Mouse (Mus musculus): ENCODE measurements around the gene Chtf18. TPM values are rescaled to one million over a fixed set of nuclear protein-coding genes. Genes with fewer than 3 reads are reported as not detected.

The Chtf18 gene
- polyA plus RNA-seq, 1 experiment from 2014 or later, result 23.0 TPM

- no peak overlapping the region for H3K9ac ChIP-seq (ENCODE audit: low read length)
- H3K4me3 ChIP-seq (ENCODE audit: low read depth, low read length), result no peak overlapping the region
- H3K4me2 ChIP-seq (ENCODE audit: low read length), result no peak overlapping the region
- peaks cover 14% of the 10 kb centered on the region for H3K4me1 ChIP-seq (replicated peaks; ENCODE audit: control insufficient read depth, insufficient read depth, low read length)
- no peak for ATAC-seq (replicated peaks; ENCODE audit: low FRiP score, low TSS enrichment, low read depth)
- WGBS, result 85% methylated on average over 7 of the region's 7 CpGs
- no peak for DNase-seq (ENCODE audit: low spot score)
- no peaks in the 10 kb centered on the region for H3K9me3 ChIP-seq (ENCODE audit: control insufficient read depth, low read length)
- no peak overlapping the region for H3K27ac ChIP-seq (ENCODE audit: low read depth)
- H3K27me3 ChIP-seq (replicated peaks; ENCODE audit: control insufficient read depth, insufficient read depth, low read length), result no peaks in the 10 kb centered on the region
- peaks cover 52% of the 10 kb centered on the region for H3K36me3 ChIP-seq (ENCODE audit: control insufficient read depth, insufficient read depth, low read length)
Measured at GRCm38 (mm10) chr17:25723919-25724318, 3.3 kb downstream of the Chtf18 start.

DNA sequence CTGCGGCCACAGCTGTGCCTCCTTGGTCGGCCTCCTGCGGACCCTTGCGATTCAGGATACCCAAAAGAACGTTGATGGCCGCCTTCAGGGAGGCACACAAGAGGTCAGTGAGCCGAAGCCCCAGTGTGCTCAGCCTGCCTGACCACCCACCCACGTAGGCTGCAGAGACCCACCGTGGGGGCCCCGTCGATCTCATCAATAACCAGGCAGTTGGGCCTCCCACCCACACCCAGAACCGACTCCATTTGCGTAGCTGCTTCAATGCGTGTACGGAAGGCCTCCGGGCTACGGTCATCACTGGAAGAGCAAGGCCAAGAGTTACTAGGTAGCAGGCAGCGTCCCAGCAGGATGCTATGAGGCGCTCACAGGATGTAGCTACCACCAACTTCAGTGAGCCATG is 3.7 kb downstream of the Chtf18 start:
- H3K27me3 ChIP-seq (replicated peaks; ENCODE audit: control insufficient read depth, insufficient read depth, low read length), result 0 out of 2 replicates have a peak, but pooled peaks cover under 1% of the 10 kb centered on the region
- WGBS, result 95% methylated on average over 19 of the region's 19 CpGs
- no peak overlapping the region for H3K4me3 ChIP-seq (ENCODE audit: low read depth, low read length)
- H3K4me1 ChIP-seq (replicated peaks; ENCODE audit: control insufficient read depth, insufficient read depth, low read length), result peaks cover 12% of the 10 kb centered on the region
- no peaks in the 10 kb centered on the region for H3K9me3 ChIP-seq (ENCODE audit: control insufficient read depth, low read length)
- H3K4me2 ChIP-seq (ENCODE audit: low read length), result no peak overlapping the region
- H3K36me3 ChIP-seq (ENCODE audit: control insufficient read depth, insufficient read depth, low read length), result peaks cover 52% of the 10 kb centered on the region
- H3K9ac ChIP-seq (ENCODE audit: low read length), result no peak overlapping the region
- DNase-seq (ENCODE audit: low spot score), result no peak
- H3K27ac ChIP-seq (ENCODE audit: low read depth), result no peak overlapping the region
- no peak for ATAC-seq (replicated peaks; ENCODE audit: low FRiP score, low TSS enrichment, low read depth)

GRCm38 (mm10) chr17:25721476-25721875 is 5.7 kb downstream of the Chtf18 start:
- H3K27ac ChIP-seq (ENCODE audit: low read depth), result no peak overlapping the region
- no peaks in the 10 kb centered on the region for H3K9me3 ChIP-seq (ENCODE audit: control insufficient read depth, low read length)
- WGBS, result 93% methylated on average over 5 of the region's 5 CpGs
- DNase-seq (ENCODE audit: low spot score), result no peak
- H3K4me1 ChIP-seq (replicated peaks; ENCODE audit: control insufficient read depth, insufficient read depth, low read length), result peaks cover 9% of the 10 kb centered on the region
- H3K4me3 ChIP-seq (ENCODE audit: low read depth, low read length), result no peak overlapping the region
- no peak for ATAC-seq (replicated peaks; ENCODE audit: low FRiP score, low TSS enrichment, low read depth)
- H3K27me3 ChIP-seq (replicated peaks; ENCODE audit: control insufficient read depth, insufficient read depth, low read length), result peaks cover 20% of the 10 kb centered on the region
- H3K4me2 ChIP-seq (ENCODE audit: low read length), result no peak overlapping the region
- peaks cover 52% of the 10 kb centered on the region for H3K36me3 ChIP-seq (ENCODE audit: control insufficient read depth, insufficient read depth, low read length)
- no peak overlapping the region for H3K9ac ChIP-seq (ENCODE audit: low read length)

DNA sequence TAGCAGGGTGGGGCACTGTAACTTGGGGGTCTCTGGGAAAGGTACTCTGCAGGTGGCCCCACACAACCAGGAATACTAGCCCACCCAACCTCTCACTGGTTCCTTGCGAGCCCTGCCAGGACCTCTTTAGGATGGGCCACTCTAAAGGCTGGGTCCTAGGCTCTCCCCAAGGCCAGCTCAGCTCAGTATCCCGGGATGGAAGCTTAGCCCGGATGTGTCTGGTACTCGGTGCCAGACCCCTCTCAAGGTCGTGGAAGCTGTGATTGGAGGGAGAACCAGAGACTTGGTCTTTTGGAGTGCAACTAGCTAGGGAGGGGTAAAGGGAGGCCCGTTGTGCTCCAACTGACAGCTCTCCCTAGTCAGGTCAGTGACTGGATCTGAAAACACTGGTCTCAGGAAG is 9.5 kb downstream of the Chtf18 start:
- Histone ChIP-seq H3K27me3 (replicated peaks; ENCODE audit: control insufficient read depth, insufficient read depth, low read length) (peaks cover 28% of the 10 kb centered on the region), H3K4me2 (ENCODE audit: low read length) (peak overlapping the region; percentile 84), H3K4me3 (ENCODE audit: low read depth, low read length) (peak overlapping the region; percentile 35), H3K9me3 (ENCODE audit: control insufficient read depth, low read length) (no peaks in the 10 kb centered on the region), H3K4me1 (replicated peaks; ENCODE audit: control insufficient read depth, insufficient read depth, low read length) (peaks cover 5% of the 10 kb centered on the region; the same call in 1 of the 2 replicates), H3K36me3 (ENCODE audit: control insufficient read depth, insufficient read depth, low read length) (peaks cover 30% of the 10 kb centered on the region; the same call in 1 of the 2 replicates), H3K9ac (ENCODE audit: low read length) (peak overlapping the region; percentile 38; the same call in 1 of the 2 replicates), H3K27ac (ENCODE audit: low read depth) (no peak overlapping the region)
- 0 out of 2 replicates have a peak, but pooled peaks have one; percentile 10 for ATAC-seq (replicated peaks; ENCODE audit: low FRiP score, low TSS enrichment, low read depth)
- DNase-seq (ENCODE audit: low spot score), result no peak
- 11% methylated on average over 6 of the region's 6 CpGs for WGBS

DNA sequence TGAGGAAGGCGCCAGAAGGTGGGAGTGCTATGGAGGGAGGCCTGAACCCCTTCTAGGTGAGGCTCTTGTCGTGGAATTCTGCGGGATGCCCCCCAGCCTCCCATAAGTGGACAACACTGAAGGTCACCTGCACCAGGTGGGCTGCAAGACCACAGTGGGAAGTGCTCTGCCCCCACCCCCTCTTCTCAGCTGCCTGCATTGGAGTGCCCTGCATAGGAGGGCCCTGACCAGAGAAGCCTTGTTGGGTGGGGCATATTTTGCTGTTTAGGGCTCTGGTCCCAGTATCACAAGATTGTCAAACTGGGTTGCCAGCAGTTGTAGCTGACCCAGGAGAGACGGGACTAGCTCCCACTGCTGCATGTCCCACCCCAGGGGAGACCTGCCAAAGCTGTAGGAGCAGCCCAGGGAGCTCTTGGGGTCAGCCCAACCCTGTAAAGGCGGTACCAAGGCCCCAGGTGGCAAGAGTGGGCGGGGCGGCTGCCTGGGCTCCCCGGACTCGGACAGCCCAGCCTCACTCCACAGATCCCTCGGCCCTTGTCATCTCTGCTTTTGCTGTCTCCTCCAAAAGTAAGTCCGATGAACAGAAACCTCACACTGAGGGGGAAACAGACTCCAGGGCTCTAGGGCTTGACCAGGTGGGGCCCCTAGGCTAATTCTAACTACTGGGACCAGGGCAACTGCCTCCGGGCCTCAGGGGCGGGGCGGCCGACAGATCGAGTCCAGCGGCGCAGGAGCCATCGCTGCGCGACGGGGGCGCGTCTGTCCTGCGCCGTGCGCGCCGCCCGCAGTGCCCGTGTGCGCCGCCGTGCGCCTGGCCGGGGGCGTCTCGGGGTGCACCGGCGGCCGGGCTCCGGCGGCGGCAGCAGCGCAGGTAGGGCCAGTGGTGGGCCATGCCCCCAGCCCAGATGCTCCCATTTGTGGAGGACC is 10.2 kb downstream of the Chtf18 start, which contains the start of gene Gng13:
Gng13 (plus strand) TSS at position 461 of the 927 bp plus-strand sequence.
- H3K4me2 ChIP-seq (ENCODE audit: low read length), result peak within 1 kb of the TSS; percentile 84
- H3K4me1 ChIP-seq (replicated peaks; ENCODE audit: control insufficient read depth, insufficient read depth, low read length), result peaks cover 5% of the 10 kb centered on the region; the same call in 1 of the 2 replicates
- peaks cover 23% of the 10 kb centered on the region; the same call in 1 of the 2 replicates for H3K36me3 ChIP-seq (ENCODE audit: control insufficient read depth, insufficient read depth, low read length)
- WGBS, result 1% methylated on average over 44 of the region's 45 CpGs
- H3K27ac ChIP-seq (ENCODE audit: low read depth), result no peak within 1 kb of the TSS
- no peaks in the 10 kb centered on the region for H3K9me3 ChIP-seq (ENCODE audit: control insufficient read depth, low read length)
- peak within 1 kb of the TSS; percentile 38 for H3K9ac ChIP-seq (ENCODE audit: low read length)
- DNase-seq (ENCODE audit: low spot score) (peak; percentile 66), ATAC-seq (replicated peaks; ENCODE audit: low FRiP score, low TSS enrichment, low read depth) (peak; percentile 49)
- peaks cover 28% of the 10 kb centered on the region for H3K27me3 ChIP-seq (replicated peaks; ENCODE audit: control insufficient read depth, insufficient read depth, low read length)
- H3K4me3 ChIP-seq (ENCODE audit: low read depth, low read length), result peak within 1 kb of the TSS; percentile 35

DNA sequence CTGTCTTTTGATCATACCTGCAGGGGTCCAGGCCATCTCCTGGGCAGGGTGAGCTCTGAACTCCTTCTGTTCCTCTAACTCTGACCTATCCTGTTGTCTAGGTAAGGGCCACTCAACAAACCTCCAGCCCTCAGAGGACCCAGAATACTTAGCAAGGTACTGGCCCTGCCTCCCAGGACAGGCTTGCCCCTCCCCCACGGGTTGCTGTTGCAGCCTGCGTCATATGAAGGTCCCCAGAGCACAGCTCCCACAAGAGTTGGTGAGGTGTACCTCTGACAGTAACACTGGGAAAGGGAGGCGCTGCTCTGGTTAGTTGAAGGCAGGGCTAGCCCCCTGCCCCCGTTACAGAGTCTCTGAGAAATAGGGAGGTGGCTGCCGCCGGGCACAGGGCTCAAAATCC is 11.1 kb downstream of the Chtf18 start:
- no peak overlapping the region for H3K4me2 ChIP-seq (ENCODE audit: low read length)
- ATAC-seq (replicated peaks; ENCODE audit: low FRiP score, low TSS enrichment, low read depth), result no peak
- H3K4me3 ChIP-seq (ENCODE audit: low read depth, low read length), result no peak overlapping the region
- no peaks in the 10 kb centered on the region for H3K9me3 ChIP-seq (ENCODE audit: control insufficient read depth, low read length)
- WGBS, result 7% methylated on average over 6 of the region's 6 CpGs
- no peak overlapping the region for H3K9ac ChIP-seq (ENCODE audit: low read length)
- H3K27me3 ChIP-seq (replicated peaks; ENCODE audit: control insufficient read depth, insufficient read depth, low read length), result peaks cover 28% of the 10 kb centered on the region
- peak; percentile 54 for DNase-seq (ENCODE audit: low spot score)
- peaks cover 19% of the 10 kb centered on the region; the same call in 1 of the 2 replicates for H3K36me3 ChIP-seq (ENCODE audit: control insufficient read depth, insufficient read depth, low read length)
- no peak overlapping the region for H3K27ac ChIP-seq (ENCODE audit: low read depth)
- H3K4me1 ChIP-seq (replicated peaks; ENCODE audit: control insufficient read depth, insufficient read depth, low read length), result peaks cover 5% of the 10 kb centered on the region; the same call in 1 of the 2 replicates

DNA sequence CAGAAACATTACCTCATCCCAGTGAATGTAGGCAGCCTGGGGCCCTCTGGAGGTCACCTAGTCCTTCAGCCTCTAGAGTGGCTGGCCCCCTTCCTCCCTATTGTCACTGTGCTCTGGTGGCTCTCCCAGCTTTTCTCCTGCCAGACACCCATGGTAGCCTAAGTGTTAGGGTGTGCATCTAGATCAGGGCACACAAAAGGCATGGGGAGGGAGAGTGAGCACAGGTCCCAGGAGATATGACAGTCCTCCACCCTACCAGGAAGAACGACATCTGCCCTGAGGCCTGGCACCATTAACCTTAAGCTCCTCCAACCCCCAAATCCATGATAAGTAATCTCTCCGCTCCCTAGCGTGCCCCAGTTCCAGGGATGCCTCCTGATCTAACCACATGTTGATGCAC is 11.6 kb downstream of the Chtf18 start:
- Histone ChIP-seq H3K9ac (ENCODE audit: low read length) (no peak overlapping the region), H3K4me1 (replicated peaks; ENCODE audit: control insufficient read depth, insufficient read depth, low read length) (peaks cover 5% of the 10 kb centered on the region; the same call in 1 of the 2 replicates), H3K27me3 (replicated peaks; ENCODE audit: control insufficient read depth, insufficient read depth, low read length) (peaks cover 28% of the 10 kb centered on the region), H3K9me3 (ENCODE audit: control insufficient read depth, low read length) (no peaks in the 10 kb centered on the region), H3K4me2 (ENCODE audit: low read length) (no peak overlapping the region), H3K36me3 (ENCODE audit: control insufficient read depth, insufficient read depth, low read length) (peaks cover 14% of the 10 kb centered on the region; the same call in 1 of the 2 replicates), H3K4me3 (ENCODE audit: low read depth, low read length) (no peak overlapping the region), H3K27ac (ENCODE audit: low read depth) (no peak overlapping the region)
- ATAC-seq (replicated peaks; ENCODE audit: low FRiP score, low TSS enrichment, low read depth) (no peak), DNase-seq (ENCODE audit: low spot score) (no peak)
- WGBS, result 55% methylated on average over 3 of the region's 3 CpGs

GRCm38 (mm10) chr17:25711136-25711535 is 16.1 kb downstream of the Chtf18 start:
- no peaks in the 10 kb centered on the region for H3K36me3 ChIP-seq (ENCODE audit: control insufficient read depth, insufficient read depth, low read length)
- ATAC-seq (replicated peaks; ENCODE audit: low FRiP score, low TSS enrichment, low read depth), result no peak
- no peak overlapping the region for H3K4me2 ChIP-seq (ENCODE audit: low read length)
- H3K27me3 ChIP-seq (replicated peaks; ENCODE audit: control insufficient read depth, insufficient read depth, low read length), result peaks cover 5% of the 10 kb centered on the region
- H3K9ac ChIP-seq (ENCODE audit: low read length), result no peak overlapping the region
- H3K4me3 ChIP-seq (ENCODE audit: low read depth, low read length), result no peak overlapping the region
- H3K27ac ChIP-seq (ENCODE audit: low read depth), result no peak overlapping the region
- no peak for DNase-seq (ENCODE audit: low spot score)
- H3K9me3 ChIP-seq (ENCODE audit: control insufficient read depth, low read length), result no peaks in the 10 kb centered on the region
- no peaks in the 10 kb centered on the region for H3K4me1 ChIP-seq (replicated peaks; ENCODE audit: control insufficient read depth, insufficient read depth, low read length)
- WGBS, result 75% methylated on average over 4 of the region's 4 CpGs

Data from intestine, embryonic 14.5 days (tissue).